Mouse (Mus musculus) kidney, postnatal 25 days (tissue): ENCODE data around the gene Ttll8.

Experiments used
- DNase-seq, 2 experiments: peaks; one replicate each; pipeline ENCODE4 v3.0.0; 2021; ENCODE audit warnings: mixed read lengths in 2 of 2

Ttll8 gene

DNA sequence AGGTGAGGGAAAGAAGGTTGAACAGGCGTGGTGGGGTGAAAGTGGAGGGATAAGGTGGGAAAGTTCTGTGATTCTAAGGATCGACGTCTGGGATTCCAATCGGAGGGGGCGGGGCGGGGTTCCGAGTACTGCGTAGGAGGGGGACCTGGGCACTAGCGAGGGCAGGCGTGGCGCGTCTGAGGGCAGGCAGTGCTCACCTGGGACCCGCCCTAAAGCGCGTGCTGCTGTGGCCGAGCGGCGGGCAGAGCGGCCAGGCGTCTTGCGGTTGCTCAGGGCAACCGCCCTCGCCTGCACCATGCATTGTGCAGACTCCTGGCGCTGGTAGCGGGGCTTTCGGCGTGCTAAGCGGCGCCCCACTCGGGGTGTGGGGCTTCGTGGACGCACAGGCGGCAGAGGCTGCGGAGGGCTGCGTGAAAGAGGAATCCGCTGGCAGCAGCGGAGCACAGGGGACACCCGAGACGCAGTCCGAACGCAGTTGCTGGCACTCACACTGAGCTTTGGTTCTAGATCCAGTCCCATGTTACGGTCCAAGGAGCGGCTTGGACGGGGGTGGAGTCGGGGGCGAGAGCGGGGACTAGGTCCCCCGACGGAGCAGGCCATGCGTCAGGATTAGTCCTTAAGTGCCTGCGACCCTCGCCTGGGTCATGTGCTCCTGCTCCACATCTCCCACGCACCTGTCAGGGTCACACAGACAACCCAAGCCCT is at the start of gene Ttll8:
Ttll8 (minus strand) TSS at position 51 of the 705 bp plus-strand sequence.
- peak; percentile 38 to 62 for DNase-seq

DNA sequence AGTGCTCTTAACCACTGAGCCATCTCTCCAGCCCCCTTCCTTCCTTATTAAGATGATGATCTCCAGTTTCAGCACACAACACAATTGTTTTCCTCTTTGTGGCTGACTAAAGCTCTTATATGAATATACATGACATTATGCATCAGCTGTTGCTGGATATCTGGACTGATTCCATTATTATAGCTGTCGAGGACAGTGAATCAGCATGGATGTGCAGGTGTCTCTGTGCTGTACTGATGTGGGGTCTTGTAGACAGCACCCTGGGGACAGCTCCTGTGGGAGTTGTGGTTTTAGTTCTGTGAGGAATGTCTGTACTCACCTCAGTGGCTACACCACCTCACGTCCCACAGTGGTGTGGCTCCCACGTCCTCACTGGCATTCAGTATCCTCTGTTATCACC is 47.0 kb upstream of the Ttll8 start:
- no peak for DNase-seq

DNA sequence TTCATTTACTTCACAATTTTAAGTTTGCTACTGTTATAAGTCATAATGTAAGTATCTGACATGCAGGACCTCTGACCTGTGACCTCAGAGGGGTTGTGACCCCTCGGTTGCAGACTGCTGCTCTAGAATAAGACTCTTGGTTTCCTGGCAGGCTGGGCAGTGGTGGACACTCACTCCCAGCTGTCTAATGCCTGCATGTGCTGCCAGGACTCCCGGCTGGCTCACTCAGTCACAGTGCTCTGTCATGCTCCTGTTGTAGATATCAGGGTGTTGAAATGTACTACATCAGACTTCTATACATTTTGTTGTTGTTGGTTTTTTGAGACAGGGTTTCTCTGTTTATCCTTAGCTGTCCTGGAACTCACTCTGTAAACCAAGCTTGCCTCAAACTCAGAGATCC is 46.1 kb upstream of the Ttll8 start:
- DNase-seq: no peak

DNA sequence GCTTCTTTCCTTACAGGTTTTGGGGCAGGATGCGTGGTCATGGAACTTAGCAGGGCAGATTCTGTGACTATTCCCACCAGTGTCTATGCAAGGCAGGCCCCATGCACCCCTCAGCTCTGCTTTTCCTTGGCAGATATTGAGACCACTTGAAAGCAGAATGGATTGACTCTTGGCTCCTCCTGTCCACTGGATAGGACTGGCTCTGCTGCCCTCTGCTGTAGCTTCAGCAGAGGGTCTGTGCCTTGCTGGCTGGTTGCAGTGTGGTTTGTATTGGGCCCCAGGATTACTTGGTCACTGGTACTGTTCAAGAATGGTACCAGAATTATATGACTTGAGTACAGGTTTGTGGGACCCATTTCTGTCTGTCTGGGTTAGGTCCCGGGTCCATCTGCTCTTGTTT is 44.9 kb upstream of the Ttll8 start:
- DNase-seq: peak in 1 of 2 experiments; percentile 6

DNA sequence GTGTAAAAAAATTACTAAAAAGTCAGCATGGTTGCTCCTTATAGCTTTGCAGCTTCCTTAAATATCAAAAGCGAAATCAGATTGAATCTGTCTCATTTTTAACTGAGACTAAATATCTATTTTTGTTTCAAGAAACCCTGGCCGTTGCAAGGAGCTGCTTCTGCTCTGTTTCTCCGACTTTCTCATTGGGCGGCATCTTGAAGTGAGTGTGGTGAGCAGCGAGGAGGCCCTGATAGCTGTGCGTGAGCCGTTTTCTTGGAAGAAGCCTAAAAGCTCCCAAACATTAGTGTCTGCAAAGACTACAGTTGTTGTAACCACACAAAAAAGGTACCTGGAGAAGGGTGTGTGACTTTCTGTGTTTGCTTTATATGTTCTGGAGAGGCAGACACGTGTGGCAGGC is 44.4 kb upstream of the Ttll8 start:
- no peak for DNase-seq

- peak in 1 of 2 experiments; percentile 13 for DNase-seq
Measured at GRCm38 (mm10) chr15:88989236-88989635, 35.0 kb upstream of the Ttll8 start.

DNA sequence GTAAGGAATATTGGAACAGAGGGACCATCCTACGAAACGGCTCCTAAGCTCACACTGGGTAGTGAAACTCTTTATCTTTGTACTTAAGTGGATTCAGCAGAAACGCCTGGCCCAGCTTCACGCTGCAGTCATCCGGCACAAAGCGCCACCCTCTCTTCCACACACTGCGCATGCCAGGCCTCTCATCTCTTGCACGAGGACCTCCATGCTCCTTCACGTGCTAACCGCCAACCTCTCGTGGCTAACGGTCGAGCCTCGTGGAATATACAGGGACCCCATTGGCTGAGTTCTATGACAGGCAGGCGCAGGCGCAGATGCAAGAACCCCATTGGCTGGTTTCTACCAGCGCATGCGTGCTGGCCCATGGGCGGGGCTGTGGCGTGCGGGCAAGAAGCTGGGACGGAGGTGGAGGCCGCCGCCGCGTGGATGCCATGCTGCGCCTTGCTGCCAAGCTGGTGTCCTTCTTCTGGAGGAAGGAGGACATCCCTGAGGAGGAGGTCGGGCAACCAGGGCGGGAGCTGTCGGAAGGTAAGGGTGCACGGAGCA is 28.4 kb upstream of the Ttll8 start, which contains the start of gene Mov10l1:
Mov10l1 (plus strand) TSS at position 376 of the 546 bp plus-strand sequence.
- DNase-seq: no peak

DNA sequence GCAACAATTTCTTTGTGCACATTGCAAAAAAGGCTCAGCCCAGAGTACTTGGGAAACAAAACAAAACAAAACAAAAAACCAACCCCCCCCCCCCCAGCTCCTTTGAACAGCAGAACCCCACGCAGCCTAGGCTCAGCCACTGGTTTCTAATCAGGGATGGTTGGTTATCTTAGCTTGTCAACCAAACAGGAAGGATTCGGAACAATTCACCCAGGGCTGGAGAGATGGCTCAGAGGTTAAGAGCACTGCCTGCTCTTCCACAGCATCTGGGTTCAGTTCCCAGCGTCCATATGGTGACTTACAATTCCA is 24.9 kb upstream of the Ttll8 start:
- DNase-seq: no peak

DNA sequence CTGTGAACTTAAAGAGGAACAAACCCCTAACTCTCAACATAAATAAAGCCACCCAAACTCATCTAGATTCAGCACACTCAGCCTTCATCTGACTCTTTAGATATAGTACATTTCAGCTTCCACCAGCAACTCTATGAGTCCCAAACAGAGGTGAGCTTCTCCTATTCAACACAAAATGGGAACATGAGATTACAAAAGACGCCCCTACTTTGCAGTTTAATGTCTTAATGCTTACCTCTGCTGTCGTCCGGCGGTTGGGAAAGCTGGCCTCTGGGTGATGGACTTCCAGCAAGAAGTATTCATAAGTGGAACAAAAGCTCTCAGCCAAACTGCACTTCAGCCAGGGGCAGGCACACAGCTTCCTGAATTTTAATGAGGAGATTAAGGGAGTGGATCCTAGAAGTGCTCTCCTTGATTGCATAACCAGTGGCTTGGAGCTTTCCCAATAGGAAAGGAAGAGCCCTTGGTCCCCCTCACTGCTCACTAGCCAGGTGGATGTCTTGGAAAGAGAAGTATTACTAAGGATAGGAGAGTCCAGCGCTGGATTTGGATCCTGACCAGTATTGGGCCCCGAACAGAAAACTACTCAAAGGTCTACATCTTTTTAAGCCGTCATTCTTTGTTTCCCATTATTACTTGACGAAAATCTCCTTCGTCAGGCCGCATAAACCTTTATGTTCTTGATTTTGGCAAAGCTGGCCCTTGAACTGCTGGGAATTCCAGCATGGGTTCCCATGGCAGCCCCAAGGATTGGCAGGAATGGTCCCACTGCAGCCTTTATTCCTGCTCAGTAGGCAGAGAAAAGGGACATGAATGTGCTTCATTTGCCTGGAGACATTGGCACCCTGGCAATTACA is 24.3 kb upstream of the Ttll8 start, which contains the start of gene Mlc1:
Mlc1 (minus strand) TSS at position 727 of the 857 bp plus-strand sequence.
- no peak for DNase-seq

GRCm38 (mm10) chr15:88972300-88972699 is 18.1 kb upstream of the Ttll8 start:
- DNase-seq: no peak

DNA sequence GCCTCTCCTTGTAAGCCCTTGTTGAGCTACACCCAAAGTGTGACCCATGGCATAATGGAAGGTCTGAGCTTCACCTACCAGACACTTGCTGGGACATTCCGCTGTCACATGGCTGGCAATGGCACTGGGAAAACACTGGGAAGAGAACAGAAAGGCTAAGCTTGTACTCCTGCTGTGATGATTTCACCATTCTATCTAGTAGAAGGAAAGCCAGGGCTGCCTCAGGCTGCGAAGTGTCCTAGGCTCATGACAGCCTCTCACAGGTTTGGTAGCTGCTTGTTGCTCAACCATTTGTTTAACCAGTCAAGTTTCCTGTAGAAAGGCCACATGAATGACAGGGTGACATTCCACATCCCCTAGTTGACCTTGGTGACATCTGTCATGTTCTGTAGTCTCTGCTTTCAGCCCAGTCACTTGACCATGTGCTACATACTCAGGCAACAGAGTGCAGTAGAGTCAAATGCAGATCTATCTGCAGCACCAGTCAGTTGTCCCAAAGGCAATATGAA is 9.9 kb upstream of the Ttll8 start:
- DNase-seq: no peak

DNA sequence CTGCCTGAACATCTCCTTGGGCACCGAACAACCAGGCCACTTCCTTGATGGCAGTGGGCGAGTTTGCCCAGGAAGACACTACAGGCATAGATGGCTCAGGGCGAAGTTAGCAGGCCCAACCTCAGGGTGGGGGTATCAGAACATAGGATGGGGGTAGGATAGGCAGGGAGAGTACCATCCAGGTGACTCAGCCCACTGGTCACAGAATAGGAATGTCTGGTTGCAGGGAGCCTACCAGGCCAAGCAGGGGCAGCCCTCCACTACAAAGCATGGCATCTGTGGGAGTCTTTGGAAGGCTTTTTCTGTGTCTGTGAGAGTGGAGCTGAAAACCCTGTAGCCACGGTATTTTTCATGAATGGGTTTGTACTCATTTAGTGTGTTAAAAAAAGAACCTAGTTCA is 3.3 kb upstream of the Ttll8 start:
- DNase-seq: no peak

DNA sequence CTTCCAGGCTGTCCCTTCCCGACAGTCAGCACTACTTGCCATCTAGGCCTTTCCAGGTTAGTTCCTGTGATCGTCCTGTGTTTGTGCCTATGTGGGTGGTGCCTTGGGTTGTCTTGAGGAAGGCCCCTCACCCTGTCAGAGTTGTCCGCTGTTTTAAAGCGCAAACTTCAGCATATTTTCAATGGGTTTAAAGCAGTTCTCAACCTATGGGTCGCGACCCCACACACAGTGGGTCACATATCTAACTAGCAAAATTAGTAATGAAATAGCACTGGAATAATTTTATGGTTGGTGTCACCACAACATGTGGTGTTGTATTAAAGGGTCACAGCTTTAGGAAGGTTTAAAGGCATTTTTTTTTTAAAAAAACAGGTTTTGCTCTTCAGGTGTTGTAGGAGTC is 1.1 kb upstream of the Ttll8 start:
- no peak for DNase-seq

- DNase-seq: no peak
Measured at GRCm38 (mm10) chr15:88951246-88951645, 3.0 kb downstream of the Ttll8 start.

DNA sequence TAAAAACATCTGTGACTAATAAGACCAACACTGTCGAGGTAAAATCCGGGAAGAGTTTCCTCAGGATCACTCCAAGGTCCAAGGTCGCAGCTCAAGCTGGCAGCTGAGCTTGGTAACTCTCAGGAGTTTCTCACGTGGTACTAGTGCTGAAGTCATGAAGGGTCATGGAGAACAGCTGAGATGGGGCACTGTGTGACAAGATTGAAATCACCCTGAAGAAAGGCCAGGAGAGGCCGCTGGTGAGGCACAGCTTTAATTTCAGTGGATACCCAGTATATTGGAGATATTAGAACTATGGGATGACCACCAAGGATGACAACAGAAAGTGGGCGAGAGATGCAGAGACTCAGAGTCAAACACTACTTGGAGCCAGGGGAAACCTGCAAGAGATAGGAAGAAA is 7.4 kb downstream of the Ttll8 start:
- DNase-seq: peak; percentile 33 to 58

- no peak for DNase-seq
Measured at GRCm38 (mm10) chr15:88943896-88944551, 10.2 kb downstream of the Ttll8 start.

- no peak for DNase-seq
Measured at GRCm38 (mm10) chr15:88942783-88943182, 11.4 kb downstream of the Ttll8 start.

GRCm38 (mm10) chr15:88937291-88937650 is 16.9 kb downstream of the Ttll8 start:
- no peak for DNase-seq

GRCm38 (mm10) chr15:88936619-88937290 is 17.5 kb downstream of the Ttll8 start:
- no peak for DNase-seq

DNA sequence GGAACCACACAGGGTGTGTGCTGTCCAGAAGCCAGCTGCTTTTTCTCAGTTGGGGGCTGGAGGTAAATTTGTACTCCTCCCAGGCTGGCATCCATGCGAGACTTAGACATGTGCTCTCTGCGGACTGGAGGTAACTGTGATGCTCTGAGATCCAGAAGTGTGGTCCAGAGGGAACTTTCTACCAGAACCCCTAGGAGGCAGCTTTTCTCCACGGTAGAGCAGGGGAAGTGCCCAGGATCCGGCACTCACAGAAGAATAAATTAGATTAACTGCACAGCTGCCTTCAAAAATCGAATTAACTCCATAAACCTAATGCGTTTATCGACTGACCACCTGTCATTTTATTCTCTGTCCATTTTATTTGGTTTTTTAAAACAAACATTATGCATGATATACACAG is 20.1 kb downstream of the Ttll8 start:
- no peak for DNase-seq

DNA sequence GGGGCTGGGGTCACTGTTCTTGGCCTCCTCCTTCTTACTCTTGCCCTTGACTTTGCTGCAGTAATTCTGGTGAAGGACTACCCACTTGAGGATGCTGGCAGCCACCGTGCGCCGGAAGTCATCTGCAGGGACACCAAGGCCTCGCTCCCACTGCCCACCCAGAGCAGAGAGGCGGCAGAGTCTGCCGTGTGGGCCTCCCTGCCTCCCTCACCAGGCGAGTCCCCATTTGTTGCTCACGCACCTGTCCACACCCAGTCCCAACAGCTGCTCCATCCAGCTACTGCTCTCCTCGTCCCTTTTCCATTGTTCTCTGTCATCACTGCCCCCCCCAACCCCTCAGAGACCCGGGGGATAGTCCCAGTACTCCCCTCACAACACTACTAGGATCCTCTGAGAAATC is 21.6 kb downstream of the Ttll8 start:
- no peak for DNase-seq

DNA sequence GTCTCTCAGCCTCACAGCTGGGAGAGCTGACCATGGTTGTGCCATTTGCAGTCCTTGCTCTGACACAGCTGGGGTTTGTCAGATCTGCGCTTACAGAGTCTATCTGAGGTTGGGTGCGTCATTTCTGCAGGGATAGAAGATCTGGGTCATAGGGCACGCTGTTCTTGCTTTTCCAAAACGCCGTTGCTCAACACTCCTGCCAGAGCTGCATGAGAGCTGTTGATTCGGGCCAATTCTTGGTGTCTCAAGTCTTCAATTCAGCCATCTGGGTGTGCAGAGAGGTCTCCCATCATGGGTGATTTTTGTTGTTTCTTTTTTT is 32.3 kb downstream of the Ttll8 start:
- DNase-seq: peak; percentile 32 to 64
